Mouse (Mus musculus): ENCODE measurements around the gene Cfap43.

DNA sequence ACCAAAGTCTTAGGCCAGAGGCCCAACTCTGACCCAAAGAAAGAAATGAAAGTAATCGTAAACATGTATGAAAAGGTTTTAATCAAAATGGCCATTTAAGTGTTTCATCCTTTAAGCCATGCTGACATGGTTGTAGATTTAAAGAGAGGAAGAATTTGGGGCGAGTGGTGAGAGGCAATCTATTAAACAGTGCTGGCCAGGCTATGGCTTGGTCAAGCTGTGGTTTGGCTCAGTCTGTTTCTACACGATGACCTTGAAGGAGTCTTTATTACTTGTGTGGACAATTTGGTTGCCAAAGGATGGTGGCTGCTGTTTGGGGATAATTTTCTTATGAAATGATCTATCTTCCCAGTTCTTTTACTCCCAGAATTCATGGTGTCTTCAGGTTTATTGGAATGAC is 66.0 kb downstream of the Cfap43 start:
- no peak for TF ChIP-seq CTCF (IDR thresholded peaks at IDR 0.05; ENCODE audit: extremely low read depth, insufficient read depth, insufficient read length, insufficient replicate concordance)
- no peak for TF ChIP-seq POLR2A (IDR thresholded peaks at IDR 0.05; ENCODE audit: low read depth, low read length)
